Mouse (Mus musculus): Measurements from ENCODE around the gene Cul7.
A peak's percentile ranks its signal among the peaks of the same experiment; 100 is the strongest.

The Cul7 gene

DNA sequence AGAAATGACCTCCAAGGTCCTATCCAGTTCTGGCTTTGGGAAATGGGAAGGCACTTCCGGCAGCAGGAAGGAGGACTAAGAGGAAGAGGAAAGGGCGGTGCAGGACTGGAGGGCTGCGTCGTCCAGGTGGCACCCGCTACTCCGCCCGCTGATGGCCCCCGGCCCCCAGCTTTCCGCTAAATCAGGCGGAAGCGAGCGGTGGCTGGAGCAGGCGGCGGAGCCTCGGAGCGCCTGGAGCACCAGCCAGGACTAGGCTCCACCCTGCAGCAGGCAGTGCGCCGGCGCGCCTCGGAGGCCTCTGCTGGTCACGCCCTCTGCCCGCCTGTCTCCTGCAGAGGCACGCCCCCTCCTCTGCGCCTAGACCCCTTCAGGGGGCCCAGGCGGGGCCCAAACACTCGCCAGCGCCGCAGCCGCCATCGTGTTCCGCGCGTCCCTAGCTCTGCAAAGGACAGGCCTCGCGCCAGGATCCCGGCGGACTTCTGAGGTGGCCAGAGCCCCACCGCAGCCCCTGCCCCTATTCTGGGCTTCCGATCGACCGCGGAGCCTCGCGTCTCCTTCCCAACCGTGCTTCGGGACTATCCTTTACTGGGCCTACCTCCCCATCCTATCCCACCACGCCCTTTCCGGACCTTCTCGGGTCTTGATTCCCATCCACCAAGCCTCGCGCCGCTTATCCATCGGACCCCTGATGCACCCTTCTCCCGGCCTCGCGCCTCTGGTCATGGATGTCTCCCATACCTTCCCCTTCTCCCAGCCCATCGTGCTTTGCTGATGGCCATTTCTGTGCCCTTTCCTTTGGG is at the start of gene Cul7:
Gene Cul7 (plus strand): TSS at position 106 of the 800 bp plus-strand sequence.
- DNase-seq (ENCODE audit: low spot score in 2 of 2) = peak; percentile 58 to 65

- no peak for DNase-seq (ENCODE audit: low spot score in 2 of 2)
Measured at GRCm38 (mm10) chr17:46600569-46600968, 49.6 kb upstream of the Cul7 start.

- no peak for DNase-seq (ENCODE audit: low spot score in 2 of 2)
Measured at GRCm38 (mm10) chr17:46602212-46602611, 47.9 kb upstream of the Cul7 start.

GRCm38 (mm10) chr17:46603229-46603628 is 46.9 kb upstream of the Cul7 start:
- no peak for DNase-seq (ENCODE audit: low spot score in 2 of 2)

DNA sequence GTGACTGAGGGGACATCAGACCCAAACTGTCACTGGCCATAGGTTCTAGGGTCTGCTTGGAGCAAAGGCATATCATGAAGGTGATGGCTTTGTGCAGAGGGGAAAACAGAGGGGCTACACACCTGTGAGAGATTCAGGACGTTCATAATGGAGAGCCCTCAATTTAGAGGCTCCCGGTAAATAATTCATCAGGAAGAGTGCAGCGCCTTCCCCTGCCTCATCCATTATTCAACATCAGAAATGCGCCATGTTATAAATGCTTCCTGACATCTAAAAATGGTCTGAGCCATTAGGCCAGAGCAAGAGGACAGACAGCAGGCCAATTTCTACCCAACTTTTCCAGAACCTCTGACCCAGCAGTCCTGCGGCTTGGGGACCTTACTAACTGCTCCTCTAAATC is 45.0 kb upstream of the Cul7 start:
- DNase-seq (ENCODE audit: low spot score in 2 of 2) = no peak

- DNase-seq (ENCODE audit: low spot score in 2 of 2) = no peak
Measured at GRCm38 (mm10) chr17:46605987-46606386, 44.1 kb upstream of the Cul7 start.

DNA sequence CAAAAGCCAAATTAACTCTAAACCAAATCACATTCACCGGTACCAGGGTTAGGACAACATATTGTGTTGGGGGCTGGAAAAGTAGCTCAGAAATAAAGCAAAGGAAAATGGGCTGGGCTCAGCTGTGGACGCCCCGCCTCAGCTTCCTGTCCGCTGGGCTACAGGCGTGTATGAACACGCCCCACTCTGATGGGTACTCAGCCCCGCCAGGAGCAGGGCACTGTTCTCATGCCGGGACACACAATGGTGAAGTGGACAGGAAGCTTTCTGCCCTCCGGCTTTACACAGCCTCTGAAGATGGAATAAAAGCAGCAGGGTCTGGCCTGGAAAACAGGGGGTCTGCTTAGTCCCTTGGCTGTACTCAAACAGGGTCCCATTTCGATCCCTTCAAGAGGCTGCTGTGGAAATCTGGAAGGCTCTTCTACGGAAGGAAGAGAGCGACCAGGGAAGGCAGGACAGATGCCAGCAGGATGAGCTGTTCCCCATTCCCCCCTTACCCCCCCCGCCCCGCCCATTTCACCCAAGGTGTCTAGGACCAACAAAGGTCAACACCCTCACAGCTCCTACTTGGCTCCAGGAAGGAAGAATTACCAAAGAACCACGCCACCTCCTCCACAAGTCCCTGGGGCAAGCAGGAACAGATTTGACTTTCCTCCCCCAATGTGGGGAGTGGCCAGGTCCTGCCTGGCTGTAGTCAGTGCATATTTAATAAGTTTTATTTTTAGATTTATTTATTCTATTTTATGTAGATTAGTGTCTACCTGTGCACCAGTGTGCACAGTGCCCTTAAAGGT is 40.2 kb upstream of the Cul7 start:
- DNase-seq (ENCODE audit: low spot score in 2 of 2) = no peak

DNA sequence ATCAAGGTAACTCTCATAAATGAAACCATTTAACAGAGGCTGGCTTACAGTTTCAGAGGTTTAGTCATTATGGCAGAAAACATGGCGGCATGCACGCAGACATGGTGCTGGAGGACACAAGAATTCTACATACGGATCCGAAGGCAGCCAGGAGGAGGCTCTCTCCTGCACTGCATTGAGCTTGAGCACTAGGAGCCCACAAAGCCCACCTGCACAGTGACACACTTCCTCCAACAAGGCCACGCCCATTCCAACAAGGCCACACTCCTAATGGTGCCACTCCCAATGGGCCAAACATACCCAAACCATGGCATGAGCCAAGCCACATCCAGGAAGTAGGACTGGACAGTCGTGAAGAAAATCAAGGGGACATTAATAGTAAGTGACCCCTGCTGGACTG is 38.8 kb upstream of the Cul7 start:
- DNase-seq (ENCODE audit: low spot score in 2 of 2) = no peak

DNA sequence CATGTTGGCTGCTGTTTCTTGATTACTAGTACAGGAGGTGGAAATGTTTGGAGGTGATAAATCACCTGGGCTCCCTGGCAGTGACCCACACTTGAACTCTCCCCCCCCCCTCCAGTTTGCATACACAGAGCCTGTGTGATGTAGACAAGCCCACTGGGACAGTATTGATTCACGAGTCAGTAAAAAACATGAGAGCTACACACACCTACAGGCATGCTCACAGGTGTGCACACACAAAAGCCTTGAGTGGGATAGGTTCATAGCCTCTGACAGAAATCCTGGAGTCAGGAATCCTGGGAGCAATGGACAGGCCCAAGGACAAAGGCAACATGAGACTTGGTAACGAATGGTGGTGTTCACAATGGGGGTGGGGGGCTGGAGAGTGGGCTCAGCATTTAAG is 37.9 kb upstream of the Cul7 start:
- no peak for DNase-seq (ENCODE audit: low spot score in 2 of 2)

DNA sequence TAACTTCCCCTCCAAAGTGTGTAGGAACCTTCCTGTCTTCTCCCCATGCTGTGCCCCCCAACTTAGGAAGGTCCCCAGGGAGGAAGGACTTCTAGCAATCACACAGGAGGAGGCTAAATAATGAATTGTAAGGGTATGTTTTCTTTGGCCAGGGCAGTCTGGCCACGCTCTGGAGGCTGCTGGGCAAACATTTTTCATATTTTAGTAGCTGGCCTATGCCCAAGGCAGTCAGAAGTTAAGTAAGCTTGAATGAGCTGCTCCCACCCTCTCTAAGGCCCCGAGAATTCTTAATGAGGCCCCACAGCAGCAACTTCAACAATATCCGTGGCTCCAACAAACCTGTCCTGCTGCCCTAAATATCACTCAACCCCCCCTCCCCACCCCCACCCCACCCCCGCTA is 37.3 kb upstream of the Cul7 start:
- DNase-seq (ENCODE audit: low spot score in 2 of 2) = no peak

DNA sequence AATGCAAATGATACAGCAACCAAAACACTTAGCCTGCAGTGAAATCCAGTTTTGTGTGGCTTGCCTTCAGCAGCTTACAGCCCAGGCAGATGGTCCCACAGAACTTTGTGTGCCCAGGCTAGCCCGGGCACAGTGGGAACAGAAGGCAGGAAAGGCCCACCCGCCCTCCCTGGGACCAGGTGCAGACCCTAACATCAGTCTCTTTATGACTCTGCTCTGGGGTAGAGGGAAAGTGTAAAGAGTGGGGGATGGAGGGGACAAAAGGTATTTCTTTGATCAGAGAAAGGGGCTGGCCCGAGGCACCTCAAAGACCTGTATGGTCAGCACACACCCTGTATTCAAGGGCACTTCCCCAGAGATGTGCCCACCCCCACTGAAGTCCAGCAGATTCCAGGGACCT is 36.9 kb upstream of the Cul7 start:
- DNase-seq (ENCODE audit: low spot score in 2 of 2) = no peak

GRCm38 (mm10) chr17:46617799-46618198 is 32.3 kb upstream of the Cul7 start:
- no peak for DNase-seq (ENCODE audit: low spot score in 2 of 2)

GRCm38 (mm10) chr17:46618394-46618768 is 31.8 kb upstream of the Cul7 start:
- DNase-seq (ENCODE audit: low spot score in 2 of 2) = no peak

DNA sequence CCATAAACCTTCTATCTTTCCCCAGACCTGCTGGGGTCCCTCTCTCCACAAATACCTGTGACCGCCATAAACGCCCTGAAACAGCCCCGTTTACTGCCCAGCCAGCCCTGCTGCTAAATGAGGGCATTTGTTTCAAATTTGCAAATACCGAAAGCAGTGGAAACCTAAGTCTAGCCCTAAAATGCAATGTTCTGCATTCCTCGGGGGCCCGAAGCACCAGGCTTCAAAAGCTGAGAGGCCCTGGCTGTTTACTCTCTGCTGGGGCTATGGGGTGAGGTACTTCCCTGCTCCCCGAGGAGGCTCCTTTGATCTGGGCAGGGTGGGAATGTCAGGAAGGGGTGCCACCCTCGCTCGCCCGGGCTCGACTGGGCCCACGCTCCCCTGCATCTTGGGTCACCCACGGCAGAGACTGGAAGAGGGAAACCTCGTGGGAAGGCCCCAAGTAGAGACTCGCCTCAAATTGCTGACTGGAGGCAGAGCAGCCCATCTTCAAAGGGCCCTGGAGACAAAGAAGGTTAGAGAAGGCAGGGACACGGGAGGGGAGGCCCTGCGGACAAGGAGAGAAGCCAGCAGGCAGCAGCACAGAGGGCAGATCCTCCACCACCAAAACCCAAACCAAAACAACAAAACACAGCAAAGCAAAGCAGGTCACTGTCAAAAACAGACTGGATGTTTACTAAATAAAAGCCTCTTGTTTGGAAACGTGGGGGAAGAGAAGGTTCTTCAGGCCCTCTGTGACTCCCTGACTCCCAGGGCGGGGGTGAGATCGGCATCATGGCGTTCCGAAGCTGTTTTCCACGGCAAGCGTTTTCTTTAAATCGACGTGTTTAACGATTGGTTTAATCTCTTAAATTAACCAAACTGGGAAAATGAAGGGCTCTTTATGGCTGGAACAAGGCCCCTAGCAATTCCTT is 31.1 kb upstream of the Cul7 start:
- no peak for DNase-seq (ENCODE audit: low spot score in 2 of 2)

DNA sequence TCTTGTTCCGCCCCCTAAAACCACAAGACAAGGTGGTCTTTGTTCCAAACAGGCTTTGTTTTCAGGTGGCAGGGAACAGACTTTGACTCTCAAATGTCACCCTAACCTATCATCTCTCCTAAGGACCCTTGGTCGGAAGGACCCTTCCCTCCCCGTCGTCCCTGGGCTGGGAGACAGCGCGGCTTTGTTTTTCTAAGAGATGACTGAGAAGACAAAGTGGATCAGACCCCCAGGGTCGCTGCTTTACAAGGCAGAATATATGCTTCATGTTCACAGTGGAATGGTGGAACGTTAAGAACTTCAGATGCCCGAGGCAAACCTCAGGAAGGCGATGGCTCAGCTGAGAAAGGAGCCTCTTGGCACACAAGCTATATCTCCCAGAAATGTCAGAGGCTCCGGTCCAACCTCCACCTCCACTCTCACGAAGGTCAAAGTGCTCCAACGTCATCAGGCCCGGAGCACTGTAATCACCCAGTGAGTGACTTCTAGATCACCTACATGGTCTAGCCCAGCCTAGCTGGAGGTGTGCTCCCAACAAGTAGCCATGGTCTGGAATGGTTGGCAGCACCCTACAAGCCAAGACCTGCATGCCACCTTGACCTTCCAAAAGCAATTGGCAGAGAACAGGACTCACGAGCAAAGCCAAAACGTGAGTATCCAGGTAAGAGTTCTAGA is 30.3 kb upstream of the Cul7 start:
- DNase-seq (ENCODE audit: low spot score in 2 of 2) = no peak

- no peak for DNase-seq (ENCODE audit: low spot score in 2 of 2)
Measured at GRCm38 (mm10) chr17:46621324-46621723, 28.8 kb upstream of the Cul7 start.

- no peak for DNase-seq (ENCODE audit: low spot score in 2 of 2)
Measured at GRCm38 (mm10) chr17:46622269-46622668, 27.9 kb upstream of the Cul7 start.

- no peak for DNase-seq (ENCODE audit: low spot score in 2 of 2)
Measured at GRCm38 (mm10) chr17:46623819-46624557, 26.1 kb upstream of the Cul7 start.

DNA sequence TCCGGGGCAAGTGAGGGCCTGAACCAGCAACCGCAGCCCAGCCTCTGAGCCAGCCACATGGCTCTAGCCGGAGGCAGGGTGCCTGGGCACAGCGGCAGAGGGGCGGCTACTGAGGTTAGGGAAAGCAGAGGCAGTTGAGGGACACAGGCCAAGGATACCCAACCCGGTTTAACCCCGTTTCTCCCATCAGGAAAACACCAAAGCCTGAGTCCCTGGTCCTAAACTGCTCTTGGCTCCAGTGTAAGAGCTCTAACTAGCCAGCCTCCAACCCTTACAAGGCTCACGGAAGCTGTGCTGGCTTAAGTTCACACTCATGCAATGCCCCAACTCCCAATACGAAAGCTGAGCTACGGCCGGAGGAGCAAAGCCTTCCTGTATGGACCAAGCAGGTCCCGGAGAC is 25.5 kb upstream of the Cul7 start:
- no peak for DNase-seq (ENCODE audit: low spot score in 2 of 2)

GRCm38 (mm10) chr17:46627409-46627808 is 22.7 kb upstream of the Cul7 start:
- DNase-seq (ENCODE audit: low spot score in 2 of 2) = no peak

GRCm38 (mm10) chr17:46628471-46628790 is 21.7 kb upstream of the Cul7 start:
- DNase-seq (ENCODE audit: low spot score in 2 of 2) = no peak

Data from spleen, postnatal 14 days (tissue).